Mouse (Mus musculus): ENCODE measurements at regions not wholly inside any gene's neighbourhood (a gene's known extent, or its start where the extent isn't known, plus 50 kb on each side); places are given as distances from the start of the nearest gene placed in this dataset.
A peak's percentile ranks its signal among the peaks of the same experiment; 100 is the strongest.

DNA sequence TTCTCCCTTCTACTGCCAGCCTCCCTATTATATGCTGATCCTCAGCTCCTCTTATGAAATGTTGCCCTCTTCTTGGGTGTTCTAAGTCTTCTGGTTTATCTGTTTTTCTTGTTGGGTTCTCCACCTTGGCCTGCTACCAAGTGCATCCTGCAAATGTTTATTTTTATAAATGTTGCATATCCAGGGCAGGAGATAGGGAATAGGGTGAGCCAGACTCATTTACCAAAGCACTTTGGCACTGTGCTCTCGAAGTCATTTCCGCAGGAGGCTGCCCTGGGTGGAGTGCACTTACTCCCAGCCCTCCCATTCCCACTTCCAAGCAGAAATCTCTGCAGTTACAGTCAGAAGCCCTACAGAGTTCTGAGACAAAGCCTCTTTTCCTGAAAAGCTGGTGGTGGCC, 249.5 kb upstream of the Pappa start:
- no peak for DNase-seq

DNA sequence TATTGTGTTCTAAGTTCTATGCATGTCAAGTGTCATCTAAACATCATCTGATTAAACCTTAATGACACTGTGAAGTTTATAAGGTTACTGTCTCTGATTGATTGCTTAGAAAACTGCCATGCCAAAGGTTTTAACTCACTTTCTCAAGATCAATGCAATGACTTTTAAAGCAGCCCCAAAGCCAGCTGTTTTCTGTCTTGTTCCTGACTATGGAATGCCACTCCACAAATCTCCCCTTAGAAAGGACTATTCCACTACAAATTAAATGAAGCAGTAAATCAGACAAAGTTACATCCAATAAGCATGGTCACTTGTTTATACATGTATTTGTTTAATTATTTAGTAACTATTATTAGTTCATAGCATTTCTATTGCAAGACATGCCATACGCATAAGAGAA, 247.1 kb upstream of the Pappa start:
- no peak for DNase-seq

DNA sequence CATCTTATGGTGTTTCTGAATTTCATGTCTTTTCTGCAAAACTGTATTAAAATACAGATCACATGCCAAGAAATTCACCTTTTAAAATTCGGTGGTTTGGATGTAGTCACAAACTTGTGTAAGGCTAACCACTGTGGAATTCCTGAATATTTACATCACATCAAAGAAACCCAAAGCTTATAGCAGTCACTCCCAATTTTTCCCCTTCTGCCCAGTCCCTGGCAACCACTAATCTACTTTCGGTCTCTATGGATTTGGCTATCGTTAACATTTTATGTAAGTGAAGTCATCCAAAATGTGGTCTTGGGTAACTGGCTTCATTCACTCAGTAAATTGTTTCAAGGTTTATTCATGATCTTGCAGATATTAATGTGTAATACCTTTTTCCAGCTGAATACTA, 226.0 kb upstream of the Pappa start:
- DNase-seq, result no peak

DNA sequence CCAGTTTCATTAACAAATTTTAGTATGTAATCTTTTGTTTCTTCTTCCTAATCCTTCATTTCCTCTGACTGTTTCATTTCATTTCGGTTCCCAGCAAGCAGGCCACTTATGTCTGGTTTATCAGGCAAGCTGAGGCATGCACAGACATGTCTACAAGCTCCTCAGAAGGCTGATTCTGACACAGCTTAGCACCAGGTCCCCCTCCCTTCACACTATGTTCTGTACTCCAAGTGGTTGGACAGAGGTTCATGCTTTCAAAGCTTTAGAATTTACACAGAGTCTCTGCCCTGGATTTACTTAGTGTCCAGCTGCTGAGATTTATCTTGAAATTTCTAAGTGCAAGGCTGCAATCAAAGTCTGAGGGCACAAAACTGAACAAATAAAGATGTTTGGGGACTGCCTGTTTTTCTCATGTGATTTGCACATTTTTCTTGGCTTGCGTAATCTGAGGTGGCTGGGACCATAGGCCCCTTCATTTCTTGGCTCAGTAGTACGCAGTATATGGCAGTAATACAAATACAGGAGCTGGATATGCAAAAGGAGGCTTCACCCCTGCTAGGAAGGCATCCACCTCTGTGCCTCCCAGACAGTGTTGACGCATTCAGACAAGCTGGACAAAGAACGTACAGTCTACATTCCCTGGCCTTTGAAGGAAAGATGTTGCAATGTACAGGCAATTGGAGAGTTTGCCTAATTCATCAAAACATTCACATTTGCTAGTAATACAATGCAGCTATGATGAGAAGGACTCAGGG, 222.7 kb upstream of the Pappa start:
- peak; percentile 15 for DNase-seq

DNA sequence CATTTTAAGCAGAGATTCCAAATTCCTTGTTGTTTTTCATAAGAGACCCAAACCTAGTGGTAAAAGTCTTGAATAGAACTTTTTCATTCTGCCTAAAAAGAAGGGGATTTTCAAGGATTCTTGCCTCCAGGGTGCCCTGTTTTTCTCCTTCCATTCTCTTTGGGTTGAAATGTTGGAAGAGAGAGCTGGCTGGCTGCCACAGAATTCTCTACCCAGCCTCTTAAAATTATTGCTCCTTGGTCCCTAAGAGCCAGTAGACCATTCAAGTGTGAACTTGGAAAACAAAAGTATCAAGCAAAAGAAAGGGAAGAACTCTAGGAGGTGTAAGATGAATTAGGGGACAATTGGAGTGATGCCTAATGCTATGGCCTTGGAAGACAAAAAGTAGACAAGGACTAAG, 200.2 kb upstream of the Pappa start:
- DNase-seq, result no peak

DNA sequence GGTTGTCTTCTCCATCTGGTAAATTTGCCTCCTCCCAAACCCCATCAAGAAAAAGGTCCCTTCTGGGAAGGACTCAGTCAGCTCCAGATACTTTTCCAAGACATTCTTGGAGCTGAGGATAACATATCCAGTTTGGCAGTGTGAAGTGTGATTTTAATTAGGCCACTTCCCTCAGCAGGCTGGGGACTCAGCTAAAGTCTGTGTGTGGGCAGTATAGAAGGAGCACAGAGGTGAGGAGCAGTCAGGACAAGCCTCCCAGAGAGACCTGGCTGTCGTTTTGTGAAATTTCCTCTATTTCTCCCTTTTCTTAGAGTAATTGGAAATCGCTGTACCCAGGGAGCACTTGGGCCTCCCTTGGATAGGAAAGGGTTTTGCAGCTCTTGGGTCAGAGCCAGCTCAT, 195.4 kb upstream of the Pappa start:
- peak; percentile 2 for DNase-seq

DNA sequence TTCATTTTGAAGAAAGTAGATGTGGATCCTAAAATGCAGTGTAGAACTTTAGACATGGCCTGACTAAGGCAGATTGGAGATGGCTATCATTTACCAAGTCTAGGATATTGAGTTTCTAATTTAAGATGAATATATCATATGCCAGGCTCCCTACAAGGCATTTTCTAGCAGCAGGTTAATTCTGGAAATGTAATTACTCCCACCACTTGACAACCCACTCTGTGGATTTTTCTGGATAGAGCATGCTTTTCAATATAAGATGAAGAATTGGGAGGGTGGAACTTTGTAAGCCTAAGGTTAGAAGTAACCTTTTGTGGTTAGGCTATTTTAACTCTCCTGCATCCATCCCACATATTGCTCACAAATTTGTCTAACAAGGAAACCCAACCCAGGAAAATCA, 178.4 kb upstream of the Pappa start:
- no peak for DNase-seq

DNA sequence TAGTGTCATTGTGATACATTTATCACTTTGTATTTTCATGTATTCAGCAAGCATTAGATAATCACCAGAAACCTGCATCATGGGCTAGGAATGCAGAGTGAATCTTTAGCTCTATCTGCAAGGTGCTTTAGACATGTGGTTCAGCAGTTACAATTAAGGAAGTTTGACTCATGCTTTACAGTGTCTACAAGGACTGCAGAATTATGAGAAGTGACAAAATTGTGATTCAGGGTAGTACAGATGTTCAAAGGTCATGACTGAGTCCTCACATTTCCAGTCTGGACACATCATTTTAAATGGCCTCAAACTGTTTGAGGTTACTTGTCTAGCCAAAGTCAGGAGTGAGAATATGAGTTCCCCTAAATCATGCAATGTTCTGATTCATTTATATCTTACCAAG, 171.3 kb upstream of the Pappa start:
- no peak for DNase-seq

DNA sequence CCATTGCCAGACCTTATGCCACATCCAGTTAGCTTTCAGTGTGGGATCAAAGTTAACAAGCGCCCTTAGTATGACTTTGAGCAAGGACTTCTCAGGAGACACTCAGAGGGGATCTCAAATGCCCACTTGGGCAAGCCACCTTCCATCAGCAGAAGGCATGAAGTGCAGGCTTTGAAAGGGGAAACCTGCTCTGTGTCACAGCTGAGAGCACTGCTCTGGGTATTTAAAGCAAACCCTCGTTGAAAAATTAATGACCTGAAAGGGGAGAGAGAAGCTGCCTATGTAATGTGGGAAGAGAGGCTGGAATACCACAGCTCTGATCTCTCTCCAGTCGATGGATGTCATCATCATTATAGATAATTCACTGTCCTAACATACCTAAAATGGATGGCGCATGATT, 165.1 kb upstream of the Pappa start:
- no peak for DNase-seq

DNA sequence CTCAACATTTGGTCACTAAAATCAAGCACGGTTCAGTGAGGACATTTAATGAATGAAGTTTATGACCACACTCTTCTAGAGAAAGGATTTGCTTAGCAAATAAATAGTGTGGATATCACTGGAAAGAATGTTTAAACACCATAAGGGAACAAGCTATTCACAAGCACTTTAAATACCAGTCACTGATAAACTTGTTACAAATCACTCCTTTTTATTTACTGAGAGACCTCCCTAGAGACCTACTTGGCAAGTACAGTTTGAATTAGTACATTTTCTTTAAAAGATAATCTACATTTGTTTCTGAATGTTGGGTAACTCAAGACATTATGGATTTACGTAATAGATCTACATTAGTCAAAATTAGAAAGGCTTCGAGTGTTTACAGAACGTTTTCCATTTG, 162.2 kb upstream of the Pappa start:
- DNase-seq, result no peak
